Mouse (Mus musculus) spleen, postnatal 10 days (tissue): ENCODE data around the gene Fmr1.
A peak's percentile ranks its signal among the peaks of the same experiment; 100 is the strongest.
"Not testable (repeated sequence)": the region's sequence is repeated elsewhere in the genome, so short reads cannot be mapped to it uniquely, and the experiment has no call there.

Experiments
- DNase-seq, 2 experiments: peaks; one replicate each; pipeline ENCODE4 v3.0.0; 2021 to 2022; ENCODE audit warnings: low spot score in 2 of 2

Fmr1 gene

DNA sequence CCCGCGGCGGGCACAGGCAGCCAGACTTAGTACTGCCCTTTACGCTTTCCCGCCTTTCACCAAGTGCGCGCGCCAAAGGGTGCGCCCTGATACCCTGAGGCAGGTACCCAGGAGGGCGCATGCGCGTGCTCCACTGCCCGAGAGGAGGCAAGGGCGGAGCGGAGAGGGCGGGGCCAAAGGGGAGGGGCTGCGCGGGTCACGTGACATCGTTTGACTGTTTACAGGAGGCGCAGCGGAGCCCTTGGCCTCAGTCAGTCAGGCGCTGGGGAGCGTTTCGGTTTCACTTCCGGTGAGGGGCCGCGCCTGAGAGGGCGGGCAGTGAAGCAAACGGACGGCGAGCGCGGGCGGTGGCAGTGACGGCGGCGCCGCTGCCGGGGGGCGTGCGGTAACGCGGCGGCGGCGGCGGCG lies at the start of gene Fmr1:
Gene Fmr1 (plus strand): TSS at position 209 of the 408 bp plus-strand sequence.
- DNase-seq = peak; percentile 94 to 99

DNA sequence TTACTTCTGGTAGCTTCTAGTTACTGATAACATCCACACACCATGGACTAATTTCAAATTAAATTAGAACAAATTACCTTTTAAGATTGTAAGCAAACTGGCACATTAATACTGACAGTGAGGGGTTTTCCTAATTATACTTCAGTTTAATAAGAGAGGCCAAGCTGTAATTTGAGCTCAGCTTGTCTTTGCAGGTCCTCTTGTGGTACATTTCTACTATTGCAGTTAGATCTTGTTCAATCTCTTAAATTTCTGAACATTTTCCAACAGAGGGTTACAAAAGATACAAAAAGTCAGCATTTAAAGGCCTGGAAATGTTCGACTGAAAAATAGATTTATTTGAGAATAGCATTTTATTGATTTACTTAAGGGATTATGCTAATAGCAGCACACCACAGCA lies 36.7 kb upstream of the Fmr1 start:
- no peak for DNase-seq

DNA sequence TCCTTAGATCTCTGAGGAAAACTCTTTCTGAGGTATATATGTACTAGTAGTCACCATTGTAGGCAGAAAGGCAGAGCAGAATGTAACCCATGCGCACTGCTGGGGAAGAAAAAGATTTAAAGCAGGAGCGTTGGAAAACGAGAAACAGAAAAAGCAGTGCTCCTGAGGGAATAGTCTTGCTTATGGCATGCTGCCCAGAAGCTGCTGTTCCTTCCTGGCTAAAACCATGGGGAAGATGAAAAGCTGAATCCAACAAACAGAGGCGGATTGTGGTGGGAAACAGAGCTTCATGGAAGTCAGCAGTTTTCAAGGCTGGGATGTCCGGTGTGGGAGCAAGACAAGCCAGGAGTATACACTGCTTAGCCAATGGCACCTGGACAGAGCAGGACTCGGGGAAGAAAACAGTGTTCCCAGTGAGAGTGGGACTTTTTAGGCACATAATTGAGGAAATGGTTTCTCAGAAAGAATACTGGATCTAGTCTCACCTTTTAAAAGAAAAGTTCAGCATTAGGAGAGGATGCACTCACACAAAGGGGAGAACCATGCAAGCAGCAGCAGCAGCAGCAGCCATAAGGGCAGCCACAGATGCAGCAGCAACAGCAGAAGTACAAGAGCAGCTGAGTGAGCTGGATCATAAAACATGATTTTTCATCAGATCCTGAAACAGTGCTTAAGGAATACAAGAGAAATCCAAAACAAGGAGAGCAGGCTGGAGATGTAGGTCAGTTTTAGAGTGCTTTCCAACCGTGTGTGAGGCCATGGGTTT lies 33.0 kb upstream of the Fmr1 start:
- no peak for DNase-seq

DNA sequence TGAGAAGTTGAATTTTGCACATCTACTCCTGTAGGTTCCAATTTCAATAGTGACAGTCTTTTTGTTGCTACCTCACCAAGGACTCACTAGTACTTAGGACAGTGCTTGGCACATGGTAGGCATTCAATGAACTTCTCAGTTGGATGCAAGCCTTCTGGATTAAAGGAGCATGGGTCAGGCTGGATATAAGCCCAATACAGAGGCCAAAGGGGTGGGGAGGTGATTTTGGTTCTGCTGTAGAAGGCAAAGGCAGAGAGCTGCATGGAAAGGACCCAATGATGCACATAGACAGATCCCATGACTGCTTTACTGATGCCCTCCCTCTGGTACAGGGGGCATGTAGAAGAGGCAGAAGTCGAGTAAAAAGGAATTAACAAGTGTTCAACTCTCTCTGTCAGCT lies 833 bp upstream of the Fmr1 start:
- DNase-seq = no peak

DNA sequence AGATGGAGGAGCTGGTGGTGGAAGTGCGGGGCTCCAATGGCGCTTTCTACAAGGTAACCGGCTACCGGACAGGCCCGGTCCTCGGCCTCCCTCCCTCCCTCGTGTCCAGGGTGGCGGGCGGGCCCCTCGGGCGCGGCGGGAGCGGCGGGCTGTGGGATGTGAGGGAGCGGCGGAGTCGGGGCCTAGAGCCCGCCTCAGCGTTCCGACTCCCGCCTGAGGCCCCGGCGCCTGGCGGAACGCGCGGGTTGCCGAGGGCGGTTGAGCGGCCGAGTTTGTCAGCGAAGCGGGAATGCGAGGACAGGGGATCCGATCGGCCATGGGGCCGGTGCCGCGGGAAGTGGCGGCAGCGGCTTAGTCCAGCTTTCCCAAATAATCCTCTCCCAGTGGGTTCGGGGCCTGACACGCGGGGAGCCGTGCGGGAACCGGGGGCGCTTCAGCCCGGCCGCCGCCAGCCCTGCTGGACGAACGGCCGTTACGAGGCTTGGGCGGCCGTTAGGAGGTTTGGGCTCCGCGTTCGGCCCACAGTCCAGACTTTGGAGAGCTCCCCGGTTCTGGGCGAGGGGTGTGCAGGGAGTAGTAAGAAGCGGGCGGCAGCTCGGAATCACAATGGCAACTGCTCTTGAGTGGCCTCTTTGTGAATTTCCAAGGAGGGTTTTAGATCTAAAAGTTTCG lies 610 bp downstream of the Fmr1 start:
- DNase-seq = peak; percentile 41 to 60

DNA sequence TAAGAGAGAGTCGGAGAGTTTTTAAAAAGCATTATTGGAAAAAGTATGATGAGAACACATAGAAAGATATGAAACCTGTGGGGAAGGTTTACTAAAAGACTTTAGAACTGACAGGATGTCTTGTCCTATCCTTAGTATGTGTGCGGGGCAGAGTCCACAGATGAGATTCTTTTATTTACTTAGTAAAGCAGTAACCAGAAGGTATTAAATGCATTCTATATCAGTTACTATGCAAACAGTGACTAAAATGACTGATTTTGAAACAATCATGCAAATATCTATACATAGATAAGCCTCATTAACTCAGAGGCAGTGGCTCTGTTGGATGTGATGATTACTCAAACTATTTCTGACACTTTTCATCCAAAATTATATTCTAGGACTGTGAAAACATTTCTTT lies 6.4 kb downstream of the Fmr1 start:
- DNase-seq = no peak

DNA sequence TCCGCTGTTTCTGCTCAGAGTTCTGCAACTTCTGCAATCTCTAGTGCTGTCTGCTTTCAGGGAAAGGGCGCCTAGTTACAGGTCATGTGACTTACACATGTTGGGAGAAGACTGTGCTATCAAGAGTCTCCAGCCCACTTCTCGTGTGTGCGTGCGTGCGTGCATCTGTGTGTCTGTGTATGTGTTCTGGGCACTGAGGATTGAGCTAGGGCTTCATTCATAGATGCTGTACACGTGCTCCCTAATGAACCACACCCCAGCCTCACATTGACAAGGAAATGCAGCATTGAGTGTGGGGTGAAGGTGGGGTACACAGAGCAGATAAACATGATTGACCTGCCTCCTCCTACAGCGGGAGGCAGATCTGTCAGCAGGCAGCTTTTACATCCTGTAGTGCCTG lies 13.6 kb downstream of the Fmr1 start:
- DNase-seq = not testable (repeated sequence)

DNA sequence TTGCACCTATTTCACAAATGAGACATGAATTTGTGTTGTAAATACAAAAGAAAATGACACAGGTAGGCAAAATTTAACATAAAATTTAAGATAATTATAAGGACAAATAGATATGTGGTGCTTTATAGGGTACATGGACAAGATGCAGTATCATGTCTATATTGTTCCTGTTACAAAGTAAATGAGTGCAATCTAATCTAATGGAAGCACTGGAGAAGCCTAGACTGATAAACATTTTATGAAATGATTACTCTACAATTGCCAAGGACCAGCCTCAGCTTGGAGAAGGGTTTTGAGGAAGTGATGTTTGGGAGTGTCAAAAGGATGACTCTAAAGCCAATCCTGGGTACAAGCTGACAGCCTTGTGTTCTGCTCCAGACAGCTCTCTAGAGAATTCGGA lies 58.6 kb downstream of the Fmr1 start:
- DNase-seq = no peak

DNA sequence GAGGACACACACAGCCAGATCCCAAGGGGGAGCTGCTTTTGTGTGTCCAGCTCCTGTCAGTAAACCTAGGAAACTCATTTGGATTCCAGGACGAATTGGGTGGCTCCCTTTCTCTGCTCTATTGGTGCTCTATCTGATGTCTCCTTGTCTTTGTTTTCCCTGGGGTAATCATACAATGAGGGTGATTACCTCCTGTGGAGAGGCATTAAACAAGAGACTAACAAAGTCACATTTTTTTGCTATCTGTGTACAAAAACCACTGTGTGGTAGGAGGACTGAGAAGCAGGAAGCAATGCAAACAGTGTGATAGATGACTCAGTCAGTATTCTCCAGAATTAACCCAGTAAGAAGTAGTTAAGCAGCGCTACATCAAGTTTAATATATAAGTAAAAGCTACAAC lies 61.7 kb downstream of the Fmr1 start:
- no peak for DNase-seq

DNA sequence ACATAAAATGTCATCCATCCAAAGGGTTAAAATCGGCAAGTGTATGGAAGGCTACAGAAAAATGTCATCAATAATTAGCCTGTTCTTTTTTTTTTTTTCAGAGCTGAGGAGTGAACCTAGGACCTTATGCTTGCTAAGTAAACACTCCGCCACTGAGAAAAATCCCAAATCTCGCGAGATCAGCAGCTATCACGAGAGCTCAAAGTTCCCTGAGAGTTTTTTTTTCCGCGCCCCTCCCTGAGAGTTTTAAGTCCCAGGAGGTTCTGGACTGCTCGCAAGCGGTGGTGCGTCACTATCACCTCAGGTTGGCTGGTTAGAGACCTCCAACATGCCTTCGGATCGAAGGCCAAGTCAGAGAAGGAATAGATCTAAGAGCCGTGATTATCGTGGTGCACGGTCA lies 83.3 kb downstream of the Fmr1 start, which contains the start of gene Fmr1nb:
Gene Fmr1nb (plus strand): TSS at position 234 of the 400 bp plus-strand sequence.
- peak in 1 of 2 experiments; percentile 6 for DNase-seq
